Mouse (Mus musculus) CH12.LX (cell line): ENCODE data around the gene Olfml1. TPM values are rescaled to one million over a fixed set of nuclear protein-coding genes. Genes with fewer than 3 reads are reported as not detected.

Source experiments
- DNase-seq: peaks from one replicate; pipeline ENCODE4 v3.0.0-alpha.2; 2013; ENCODE audit errors: extremely low read depth
- H3K27ac ChIP-seq: 2 replicates; pipeline ENCODE4 v1.5.1; 2012; ENCODE audit warnings: low read depth, mild to moderate bottlenecking, control low read depth, moderate library complexity; ENCODE audit not compliant: insufficient read depth
- H3K27me3 ChIP-seq: replicated peaks from 2 replicates; pipeline ENCODE3; 2012; ENCODE audit warnings: inconsistent platforms
- H3K36me3 ChIP-seq, 2 experiments: replicated peaks in 1 of 2; 2 replicates each; pipeline versions ENCODE3 to v1.6.1; 2012; ENCODE audit warnings: inconsistent platforms in 1 of 2, low read length in 1 of 2, mild to moderate bottlenecking in 1 of 2, mixed read lengths in 1 of 2, moderate library complexity in 1 of 2; ENCODE audit not compliant: control insufficient read depth in 1 of 2, insufficient read depth in 1 of 2
- H3K4me1 ChIP-seq, 2 experiments: 2 replicates each; pipeline ENCODE4 v1.6.1; 2012; ENCODE audit warnings: inconsistent platforms in 1 of 2, moderate library complexity in 1 of 2; ENCODE audit not compliant: insufficient read depth in 2 of 2, control insufficient read depth in 1 of 2
- H3K4me2 ChIP-seq: 2 replicates; pipeline ENCODE4 v1.6.1; 2012; ENCODE audit warnings: low read depth, mild to moderate bottlenecking, control low read depth; ENCODE audit not compliant: poor library complexity, insufficient read depth, severe bottlenecking
- H3K4me3 ChIP-seq, 3 experiments: fragments of 150-350 bp in 1 of 3; sonication (generic) in 1 of 3; replicated peaks in 1 of 3; 2 replicates each; pipeline versions ENCODE3 to v1.5.1; 2011 to 2012; ENCODE audit warnings: low read depth in 2 of 3, low read length in 2 of 3, mild to moderate bottlenecking in 2 of 3, moderate library complexity in 2 of 3, control low read depth in 1 of 3, improper control_type of control experiment in 1 of 3, inconsistent platforms in 1 of 3, mixed read lengths in 1 of 3; ENCODE audit not compliant: poor library complexity in 1 of 3
- H3K79me2 ChIP-seq: replicated peaks from 2 replicates; pipeline ENCODE4 v1.6.1; 2012; ENCODE audit warnings: mild to moderate bottlenecking, moderate library complexity; ENCODE audit not compliant: control insufficient read depth, poor library complexity, insufficient read depth, severe bottlenecking; ENCODE audit errors: extremely low read depth
- H3K9ac ChIP-seq: 2 replicates; pipeline ENCODE4 v1.6.1; 2012; ENCODE audit warnings: low read depth, mild to moderate bottlenecking, control low read depth, moderate library complexity; ENCODE audit not compliant: insufficient read depth
- H3K9me3 ChIP-seq: replicated peaks from 2 replicates; pipeline ENCODE3; 2012; ENCODE audit warnings: low read length, inconsistent platforms, mixed read lengths
- BHLHE40 ChIP-seq: IDR thresholded peaks from 2 replicates; pipeline ENCODE4 v1.6.1; 2011; ENCODE audit warnings: mild to moderate bottlenecking, low read depth, low read length, improper control_type of control experiment
- ETS1 ChIP-seq: conservative IDR thresholded peaks from 2 replicates; pipeline ENCODE4 v1.6.1; 2012; ENCODE audit warnings: low read depth, mild to moderate bottlenecking, inconsistent platforms, low read length, improper control_type of control experiment, moderate library complexity
- HCFC1 ChIP-seq: IDR thresholded peaks from 2 replicates; pipeline ENCODE4 v1.6.1; 2012; ENCODE audit warnings: low read depth, mild to moderate bottlenecking, inconsistent platforms, low read length, improper control_type of control experiment
- JUN ChIP-seq: IDR thresholded peaks from 2 replicates; pipeline ENCODE4 v1.6.1; 2011; ENCODE audit warnings: low read depth, mild to moderate bottlenecking, low read length, improper control_type of control experiment, moderate library complexity; ENCODE audit not compliant: insufficient read depth
- JUND ChIP-seq: conservative IDR thresholded peaks from 2 replicates; pipeline ENCODE4 v1.6.1; 2011; ENCODE audit warnings: low read depth, low read length, improper control_type of control experiment
- KAT2A ChIP-seq: IDR thresholded peaks from 2 replicates; pipeline ENCODE4 v1.6.1; 2012; ENCODE audit warnings: low read length, improper control_type of control experiment, inconsistent platforms; ENCODE audit not compliant: insufficient replicate concordance
- MAZ ChIP-seq: IDR thresholded peaks from 2 replicates; pipeline ENCODE4 v1.6.1; 2012; ENCODE audit warnings: low read depth, mild to moderate bottlenecking, inconsistent platforms, low read length, improper control_type of control experiment, moderate library complexity
- MEF2A ChIP-seq: IDR thresholded peaks from 2 replicates; pipeline ENCODE4 v1.6.1; 2014; ENCODE audit warnings: low read depth, mild to moderate bottlenecking, inconsistent platforms, low read length, improper control_type of control experiment, borderline replicate concordance
- NELFE ChIP-seq: IDR thresholded peaks from 2 replicates; pipeline ENCODE4 v1.6.1; 2011; ENCODE audit warnings: low read depth, low read length, improper control_type of control experiment
- POLR2AphosphoS2 ChIP-seq: IDR thresholded peaks from 2 replicates; pipeline ENCODE4 v1.6.1; 2011; ENCODE audit warnings: low read depth, low read length, improper control_type of control experiment
- RCOR1 ChIP-seq: conservative IDR thresholded peaks from 2 replicates; pipeline ENCODE4 v1.6.1; 2012; ENCODE audit warnings: low read depth, mild to moderate bottlenecking, inconsistent platforms, low read length, improper control_type of control experiment
- SIN3A ChIP-seq: IDR thresholded peaks from 2 replicates; pipeline ENCODE4 v1.6.1; 2012; ENCODE audit warnings: low read length, improper control_type of control experiment, inconsistent platforms
- TBP ChIP-seq: conservative IDR thresholded peaks from 2 replicates; pipeline ENCODE4 v1.6.1; 2011; ENCODE audit warnings: low read depth, low read length, improper control_type of control experiment
- UBTF ChIP-seq: IDR thresholded peaks from 2 replicates; pipeline ENCODE4 v1.6.1; 2012; ENCODE audit warnings: low read depth, mild to moderate bottlenecking, inconsistent platforms, low read length, improper control_type of control experiment, moderate library complexity
- ZKSCAN1 ChIP-seq: IDR thresholded peaks from 2 replicates; pipeline ENCODE4 v1.6.1; 2012; ENCODE audit warnings: low read depth, inconsistent platforms, low read length, improper control_type of control experiment, borderline replicate concordance
- ZMIZ1 ChIP-seq: IDR thresholded peaks from 2 replicates; pipeline ENCODE4 v1.6.1; 2012; ENCODE audit warnings: low read depth, mild to moderate bottlenecking, inconsistent platforms, low read length, improper control_type of control experiment
- ZNF384 ChIP-seq: IDR thresholded peaks from 2 replicates; pipeline ENCODE4 v1.6.1; 2012; ENCODE audit warnings: low read depth, low read length, improper control_type of control experiment, inconsistent platforms
- dilution Hi-C: fragments of 300-500 bp; cut with MboI; formaldehyde crosslinking; loops from 2 replicates; pipeline ENCODE4 v1.14.3; 2020; ENCODE audit warnings: low sequenced_read_pairs; ENCODE audit not compliant: extremely low pct_unique_long_range_greater_than_20kb, extremely low pct_ligation_motif_present
- in situ Hi-C: fragments of 300-500 bp; cut with MboI; formaldehyde crosslinking; loops from 3 replicates; pipeline ENCODE4 v1.14.3; 2019; ENCODE audit warnings: low sequenced_read_pairs, low pct_ligation_motif_present, low pct_unique_long_range_greater_than_20kb, mixed read lengths
- polyA plus RNA-seq: library from polyadenylated mRNA; unstranded; fragments of >175 nt; gene quantifications from 2 replicates; pipeline ENCODE4 v1.2.1, GENCODE M21; 2012; ENCODE audit warnings: low read depth; ENCODE audit not compliant: insufficient read length
- total RNA-seq, 2 experiments: library from RNA; depleted of rRNA; stranded (reverse); fragments of 300-350 nt in 1 of 2; fragments of >200 nt in 1 of 2; gene quantifications; 2 replicates each; pipeline ENCODE4 v1.2.3; 2012 to 2014

Gene Olfml1
- total and polyA plus RNA-seq, 3 experiments = not detected

DNA sequence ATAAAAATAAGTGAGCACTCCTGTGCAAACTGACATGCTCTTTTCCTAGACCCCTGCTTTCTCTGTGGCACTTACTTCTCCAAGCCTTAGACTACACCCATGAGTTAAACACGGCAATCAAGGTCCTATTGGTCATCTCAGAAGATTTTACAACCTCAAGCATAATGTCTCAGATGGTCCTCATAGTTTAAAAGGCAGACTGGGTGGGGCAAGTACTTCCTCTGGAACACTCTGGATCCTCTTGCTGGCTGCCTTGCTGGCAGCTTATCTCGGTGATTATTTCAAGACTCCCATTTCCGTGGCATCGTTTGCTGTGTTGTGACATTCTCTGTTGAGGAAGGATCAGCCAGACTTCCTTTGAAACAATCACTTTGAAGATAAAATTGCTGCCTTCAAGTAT is 27.2 kb upstream of the Olfml1 start:
- H3K27me3 ChIP-seq = no peaks in the 10 kb centered on the region
- no peaks in the 10 kb centered on the region for H3K36me3 ChIP-seq
- H3K79me2 ChIP-seq = no peaks in the 10 kb centered on the region
- H3K4me1 ChIP-seq = peaks cover 11 to 12% of the 10 kb centered on the region in 2 experiments
- H3K4me2 ChIP-seq = no peak overlapping the region
- TF ChIP-seq JUN = no peak
- no peak for TF ChIP-seq ETS1
- no peak for TF ChIP-seq POLR2AphosphoS2
- no peak for TF ChIP-seq KAT2A
- no peak for TF ChIP-seq ZMIZ1
- TF ChIP-seq BHLHE40 = no peak
- TF ChIP-seq UBTF = no peak
- no peak for TF ChIP-seq HCFC1
- no peak for TF ChIP-seq MAZ
- TF ChIP-seq MEF2A = no peak
- no peak for TF ChIP-seq TBP
- TF ChIP-seq JUND = no peak
- H3K27ac ChIP-seq = no peak overlapping the region
- no peak for DNase-seq
- H3K9me3 ChIP-seq = peaks cover 2% of the 10 kb centered on the region
- dilution Hi-C loops (no loop called here), in situ Hi-C loops (no loop called here)
- no peak overlapping the region for H3K9ac ChIP-seq
- H3K4me3 ChIP-seq = no peak overlapping the region

DNA sequence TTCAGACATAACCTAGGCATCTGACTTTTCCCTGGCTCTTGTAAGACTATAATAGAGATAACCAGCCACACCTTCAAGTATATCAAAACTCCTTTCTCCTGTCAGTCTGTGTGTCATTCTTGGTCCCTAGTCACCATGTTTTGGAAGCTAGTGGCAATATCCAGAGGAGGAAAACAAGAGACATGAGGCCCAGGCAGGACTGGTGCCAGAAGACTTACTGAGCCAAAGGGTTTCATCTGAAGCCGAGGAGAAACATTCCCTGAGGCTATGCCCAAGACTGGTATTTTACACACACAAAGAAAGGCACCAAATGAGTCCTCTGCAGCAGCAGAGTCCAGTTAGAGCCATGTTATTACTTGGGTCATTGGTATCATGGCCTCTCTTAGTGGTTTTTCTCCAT is 22.2 kb upstream of the Olfml1 start:
- H3K4me3 ChIP-seq = no peak overlapping the region
- no peak overlapping the region for H3K9ac ChIP-seq
- dilution Hi-C loops = no loop called here
- H3K27ac ChIP-seq = no peak overlapping the region
- DNase-seq = no peak
- H3K36me3 ChIP-seq = no peaks in the 10 kb centered on the region
- no peaks in the 10 kb centered on the region for H3K9me3 ChIP-seq
- peaks cover 14 to 33% of the 10 kb centered on the region in 2 experiments for H3K4me1 ChIP-seq
- no peak overlapping the region for H3K4me2 ChIP-seq
- H3K27me3 ChIP-seq = no peaks in the 10 kb centered on the region
- TF ChIP-seq ZMIZ1 (no peak), ZKSCAN1 (no peak), SIN3A (no peak), NELFE (no peak), KAT2A (no peak), ZNF384 (no peak), TBP (no peak), UBTF (no peak), ETS1 (no peak), HCFC1 (no peak), RCOR1 (no peak)
- TF ChIP-seq, all 38 proteins: peak for 0
- H3K79me2 ChIP-seq = no peaks in the 10 kb centered on the region
- in situ Hi-C loops = no loop called here
